Mouse (Mus musculus): ENCODE results near the gene Smurf1. TPM values are rescaled to one million over a fixed set of nuclear protein-coding genes. Genes with fewer than 3 reads are reported as not detected.

The Smurf1 gene
- polyA plus RNA-seq, 1 experiment from 2014 or later, result 3.5 TPM

- WGBS, result 26% methylated on average over 8 of the region's 8 CpGs
- ATAC-seq, result peak; percentile 29
- Histone ChIP-seq H3K27me3 (replicated peaks; ENCODE audit: control insufficient read depth, insufficient read depth, low read length) (no peaks in the 10 kb centered on the region), H3K4me1 (ENCODE audit: control insufficient read depth, insufficient read depth, low read length) (peaks cover 15% of the 10 kb centered on the region), H3K4me3 (ENCODE audit: low read length) (peak overlapping the region; percentile 83), H3K9me3 (ENCODE audit: control insufficient read depth, low read length) (no peaks in the 10 kb centered on the region), H3K27ac (ENCODE audit: low read length) (0 out of 2 replicates have a peak overlapping the region, but pooled peaks have one; percentile 19), H3K9ac (ENCODE audit: low read depth, low read length) (no peak overlapping the region), H3K4me2 (ENCODE audit: low read depth, low read length) (peak overlapping the region; percentile 66), H3K36me3 (ENCODE audit: control insufficient read depth, insufficient read depth, low read length) (no peaks in the 10 kb centered on the region)
These were observed 1.2 kb downstream of the Smurf1 start for GRCm38 (mm10) chr5:144964465-144964864.

DNA sequence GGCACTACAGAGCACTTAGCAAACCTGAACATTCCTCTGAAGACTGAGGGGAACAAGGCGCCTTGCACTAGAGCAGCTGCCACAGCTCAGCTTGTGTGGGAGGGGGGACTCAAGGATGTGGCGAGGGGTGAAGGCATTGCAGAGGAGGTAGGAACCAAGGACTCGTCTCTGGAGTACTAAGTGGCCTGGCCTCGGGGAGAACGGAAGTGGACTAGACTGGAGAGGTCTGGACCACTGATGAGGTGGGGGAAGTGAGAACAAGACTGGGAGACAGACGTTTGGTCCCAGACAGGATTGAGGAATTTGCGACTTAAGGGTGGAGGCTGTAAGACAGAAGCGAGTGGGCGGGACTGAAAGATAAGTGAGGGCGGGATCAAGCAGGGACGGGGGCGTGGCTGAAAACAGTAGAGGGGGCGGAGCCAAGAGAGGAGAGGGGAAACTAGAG, 1.8 kb downstream of the Smurf1 start:
- H3K9ac ChIP-seq (ENCODE audit: low read depth, low read length), result peak overlapping the region; percentile 52
- peak overlapping the region; percentile 30 for H3K4me3 ChIP-seq (ENCODE audit: low read length)

GRCm38 (mm10) chr5:144963401-144963800, 2.2 kb downstream of the Smurf1 start:
- Histone ChIP-seq H3K4me1 (ENCODE audit: control insufficient read depth, insufficient read depth, low read length) (peaks cover 23% of the 10 kb centered on the region), H3K9me3 (ENCODE audit: control insufficient read depth, low read length) (no peaks in the 10 kb centered on the region), H3K4me3 (ENCODE audit: low read length) (peak overlapping the region; percentile 30), H3K9ac (ENCODE audit: low read depth, low read length) (peak overlapping the region; percentile 52), H3K4me2 (ENCODE audit: low read depth, low read length) (peak overlapping the region; percentile 43), H3K27me3 (replicated peaks; ENCODE audit: control insufficient read depth, insufficient read depth, low read length) (no peaks in the 10 kb centered on the region), H3K27ac (ENCODE audit: low read length) (peak overlapping the region; percentile 69), H3K36me3 (ENCODE audit: control insufficient read depth, insufficient read depth, low read length) (no peaks in the 10 kb centered on the region)
- ATAC-seq, result no peak
- 29% methylated on average over 3 of the region's 3 CpGs for WGBS

More for the DNA sequence above, 1.8 kb downstream of the Smurf1 start:
- peak overlapping the region; percentile 69 for H3K27ac ChIP-seq (ENCODE audit: low read length)
- ATAC-seq, result peak; percentile 21
- H3K4me2 ChIP-seq (ENCODE audit: low read depth, low read length), result peak overlapping the region; percentile 43
- peaks cover 20% of the 10 kb centered on the region for H3K4me1 ChIP-seq (ENCODE audit: control insufficient read depth, insufficient read depth, low read length)
- H3K9me3 ChIP-seq (ENCODE audit: control insufficient read depth, low read length), result no peaks in the 10 kb centered on the region
- 7% methylated on average over 13 of the region's 13 CpGs for WGBS
- H3K36me3 ChIP-seq (ENCODE audit: control insufficient read depth, insufficient read depth, low read length), result no peaks in the 10 kb centered on the region
- H3K27me3 ChIP-seq (replicated peaks; ENCODE audit: control insufficient read depth, insufficient read depth, low read length), result no peaks in the 10 kb centered on the region

GRCm38 (mm10) chr5:144958271-144958670, 7.4 kb downstream of the Smurf1 start:
- no peak for ATAC-seq
- H3K9ac ChIP-seq (ENCODE audit: low read depth, low read length), result no peak overlapping the region

DNA sequence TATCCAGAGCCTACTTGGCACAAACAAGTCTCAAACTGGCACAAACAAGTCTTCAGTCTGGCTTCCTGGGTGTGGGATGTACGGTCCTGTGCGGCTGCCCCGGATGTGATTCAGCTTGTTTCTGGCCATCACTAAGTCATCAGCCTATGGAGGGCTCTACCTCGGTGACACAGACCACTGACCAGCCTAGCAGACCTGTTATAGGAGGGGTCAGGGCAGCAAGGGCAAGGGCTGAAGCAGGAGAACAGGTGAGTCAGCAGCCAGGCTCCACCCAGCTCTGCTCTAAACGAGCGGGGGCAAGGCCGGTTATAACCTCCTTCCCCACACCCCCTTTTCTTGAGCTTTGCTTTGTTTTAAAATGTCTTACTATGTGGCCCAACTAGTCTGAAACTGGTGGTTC, 11.2 kb downstream of the Smurf1 start:
- Histone ChIP-seq H3K4me3 (ENCODE audit: low read length) (no peak overlapping the region), H3K4me1 (ENCODE audit: control insufficient read depth, insufficient read depth, low read length) (peaks cover 31% of the 10 kb centered on the region), H3K9me3 (ENCODE audit: control insufficient read depth, low read length) (no peaks in the 10 kb centered on the region), H3K27ac (ENCODE audit: low read length) (no peak overlapping the region), H3K27me3 (replicated peaks; ENCODE audit: control insufficient read depth, insufficient read depth, low read length) (no peaks in the 10 kb centered on the region), H3K9ac (ENCODE audit: low read depth, low read length) (no peak overlapping the region), H3K4me2 (ENCODE audit: low read depth, low read length) (no peak overlapping the region), H3K36me3 (ENCODE audit: control insufficient read depth, insufficient read depth, low read length) (no peaks in the 10 kb centered on the region)
- ATAC-seq, result peak; percentile 22; the same call in 1 of the 2 replicates
- 71% methylated on average over 7 of the region's 7 CpGs for WGBS

More at GRCm38 (mm10) chr5:144958271-144958670, 7.4 kb downstream of the Smurf1 start:
- no peaks in the 10 kb centered on the region for H3K9me3 ChIP-seq (ENCODE audit: control insufficient read depth, low read length)
- 83% methylated on average over 9 of the region's 9 CpGs for WGBS
- H3K4me3 ChIP-seq (ENCODE audit: low read length), result no peak overlapping the region
- peaks cover 27% of the 10 kb centered on the region for H3K4me1 ChIP-seq (ENCODE audit: control insufficient read depth, insufficient read depth, low read length)
- H3K27me3 ChIP-seq (replicated peaks; ENCODE audit: control insufficient read depth, insufficient read depth, low read length), result no peaks in the 10 kb centered on the region
- no peak overlapping the region for H3K27ac ChIP-seq (ENCODE audit: low read length)
- H3K36me3 ChIP-seq (ENCODE audit: control insufficient read depth, insufficient read depth, low read length), result no peaks in the 10 kb centered on the region
- no peak overlapping the region for H3K4me2 ChIP-seq (ENCODE audit: low read depth, low read length)

DNA sequence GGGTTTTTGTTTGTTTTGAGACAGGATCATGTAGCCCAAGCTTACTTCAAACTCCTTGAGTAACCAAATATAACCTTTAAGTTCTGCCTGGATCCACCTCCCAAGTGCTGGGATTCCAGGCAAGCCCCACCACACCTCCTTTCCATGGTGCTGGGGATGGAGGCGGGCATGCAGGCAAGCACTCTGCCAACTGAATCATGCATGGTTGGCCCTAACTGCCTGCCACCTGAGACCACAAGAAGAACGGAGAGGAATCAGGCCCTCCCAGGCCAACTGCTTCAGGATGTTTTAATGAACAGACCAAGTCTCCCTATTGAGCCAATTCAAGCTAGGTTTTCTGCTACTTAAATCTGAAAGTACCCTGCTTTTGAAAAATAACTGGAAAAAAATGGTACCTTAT, 13.1 kb downstream of the Smurf1 start:
- peaks cover 32% of the 10 kb centered on the region for H3K4me1 ChIP-seq (ENCODE audit: control insufficient read depth, insufficient read depth, low read length)
- no peak overlapping the region for H3K27ac ChIP-seq (ENCODE audit: low read length)
- H3K9ac ChIP-seq (ENCODE audit: low read depth, low read length), result no peak overlapping the region
- no peaks in the 10 kb centered on the region for H3K36me3 ChIP-seq (ENCODE audit: control insufficient read depth, insufficient read depth, low read length)
- H3K9me3 ChIP-seq (ENCODE audit: control insufficient read depth, low read length), result no peaks in the 10 kb centered on the region
- no peak overlapping the region for H3K4me3 ChIP-seq (ENCODE audit: low read length)
- no peak overlapping the region for H3K4me2 ChIP-seq (ENCODE audit: low read depth, low read length)
- WGBS, result 85% methylated on average over 2 of the region's 2 CpGs
- H3K27me3 ChIP-seq (replicated peaks; ENCODE audit: control insufficient read depth, insufficient read depth, low read length), result no peaks in the 10 kb centered on the region
- ATAC-seq, result no peak

- H3K27ac ChIP-seq (ENCODE audit: low read length), result no peak overlapping the region
- WGBS, result 95% methylated on average over 5 of the region's 5 CpGs
These were observed 15.1 kb downstream of the Smurf1 start for GRCm38 (mm10) chr5:144950428-144951051.

GRCm38 (mm10) chr5:144949856-144950255, 15.8 kb downstream of the Smurf1 start:
- Histone ChIP-seq H3K27me3 (replicated peaks; ENCODE audit: control insufficient read depth, insufficient read depth, low read length) (no peaks in the 10 kb centered on the region), H3K4me3 (ENCODE audit: low read length) (no peak overlapping the region), H3K27ac (ENCODE audit: low read length) (no peak overlapping the region), H3K4me1 (ENCODE audit: control insufficient read depth, insufficient read depth, low read length) (peaks cover 28% of the 10 kb centered on the region), H3K36me3 (ENCODE audit: control insufficient read depth, insufficient read depth, low read length) (no peaks in the 10 kb centered on the region), H3K9ac (ENCODE audit: low read depth, low read length) (no peak overlapping the region), H3K9me3 (ENCODE audit: control insufficient read depth, low read length) (no peaks in the 10 kb centered on the region), H3K4me2 (ENCODE audit: low read depth, low read length) (no peak overlapping the region)
- ATAC-seq, result no peak
- 80% methylated on average over 4 of the region's 4 CpGs for WGBS

More at GRCm38 (mm10) chr5:144950428-144951051, 15.1 kb downstream of the Smurf1 start:
- H3K4me2 ChIP-seq (ENCODE audit: low read depth, low read length), result no peak overlapping the region
- no peak overlapping the region for H3K9ac ChIP-seq (ENCODE audit: low read depth, low read length)
- no peak overlapping the region for H3K4me3 ChIP-seq (ENCODE audit: low read length)
- peaks cover 30% of the 10 kb centered on the region for H3K4me1 ChIP-seq (ENCODE audit: control insufficient read depth, insufficient read depth, low read length)
- H3K36me3 ChIP-seq (ENCODE audit: control insufficient read depth, insufficient read depth, low read length), result no peaks in the 10 kb centered on the region
- no peaks in the 10 kb centered on the region for H3K9me3 ChIP-seq (ENCODE audit: control insufficient read depth, low read length)
- no peaks in the 10 kb centered on the region for H3K27me3 ChIP-seq (replicated peaks; ENCODE audit: control insufficient read depth, insufficient read depth, low read length)
- no peak for ATAC-seq

- no peak overlapping the region for H3K9ac ChIP-seq (ENCODE audit: low read depth, low read length)
- peak overlapping the region; percentile 70 for H3K27ac ChIP-seq (ENCODE audit: low read length)
- H3K4me3 ChIP-seq (ENCODE audit: low read length), result no peak overlapping the region
- 32% methylated on average over 11 of the region's 11 CpGs for WGBS
- H3K4me2 ChIP-seq (ENCODE audit: low read depth, low read length), result peak overlapping the region; percentile 31
- no peaks in the 10 kb centered on the region for H3K27me3 ChIP-seq (replicated peaks; ENCODE audit: control insufficient read depth, insufficient read depth, low read length)
- H3K36me3 ChIP-seq (ENCODE audit: control insufficient read depth, insufficient read depth, low read length), result no peaks in the 10 kb centered on the region
- peaks cover 29% of the 10 kb centered on the region for H3K4me1 ChIP-seq (ENCODE audit: control insufficient read depth, insufficient read depth, low read length)
- no peaks in the 10 kb centered on the region for H3K9me3 ChIP-seq (ENCODE audit: control insufficient read depth, low read length)
- peak; percentile 86 for ATAC-seq
These were observed 17.2 kb downstream of the Smurf1 start for GRCm38 (mm10) chr5:144948422-144948821.
